Mouse (Mus musculus): Measurements from ENCODE around the gene Lmna. TPM values are rescaled to one million over a fixed set of nuclear protein-coding genes. Genes with fewer than 3 reads are reported as not detected.
A peak's percentile ranks its signal among the peaks of the same experiment; 100 is the strongest.

Gene Lmna
- polyA plus RNA-seq, 1 experiment from 2014 or later, result 100 TPM

DNA sequence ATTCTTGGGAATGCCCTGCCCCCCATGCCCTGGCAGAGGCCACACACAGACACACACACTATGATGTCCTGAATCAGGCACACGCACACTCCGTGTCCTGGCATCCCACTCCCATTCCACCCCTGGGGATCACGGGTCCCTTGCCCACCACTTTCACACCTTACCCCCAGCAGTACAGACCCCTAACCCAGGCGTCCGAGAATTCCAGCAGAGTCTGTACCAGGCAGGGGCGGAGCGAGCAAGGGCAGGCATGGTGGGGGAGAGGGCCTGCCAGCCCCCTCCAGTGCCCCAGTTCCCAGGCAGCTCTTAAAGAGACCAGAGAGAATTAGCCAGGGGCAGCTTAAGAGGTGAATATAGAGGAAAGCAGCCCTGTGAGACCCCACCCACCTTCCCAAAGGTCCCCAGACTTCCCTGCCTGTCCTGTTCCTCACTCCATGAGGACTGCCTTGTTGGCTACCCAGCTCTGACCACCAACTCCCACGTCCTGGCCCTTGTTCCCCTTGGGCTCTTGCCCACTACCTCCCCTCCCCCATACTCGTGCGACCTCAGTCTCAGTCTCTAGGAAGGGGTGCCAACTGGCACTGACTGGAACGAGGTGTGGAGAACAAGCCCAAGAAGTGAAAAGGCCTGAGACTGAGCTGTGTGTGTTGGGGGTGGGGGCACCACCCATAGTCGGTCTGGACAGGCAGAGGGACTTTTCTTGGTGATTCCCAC is 48.6 kb downstream of the Lmna start, which contains the start of gene Sema4a:
Sema4a (minus strand) TSS at position 200 of the 714 bp plus-strand sequence.
- no peak for ATAC-seq (ENCODE audit: low FRiP score, low TSS enrichment)
- H3K36me3 ChIP-seq (ENCODE audit: insufficient read depth, low read length), result no peaks in the 10 kb centered on the region
- no peak within 1 kb of the TSS for H3K27ac ChIP-seq (ENCODE audit: low read length)
- H3K9me3 ChIP-seq (ENCODE audit: low read length), result no peaks in the 10 kb centered on the region
- H3K4me1 ChIP-seq (ENCODE audit: insufficient read depth, low read length), result peaks cover 22% of the 10 kb centered on the region
- no peak within 1 kb of the TSS for H3K4me2 ChIP-seq (replicated peaks; ENCODE audit: low read depth, low read length)
- 38% methylated on average over 12 of the region's 12 CpGs for WGBS
- H3K27me3 ChIP-seq (ENCODE audit: insufficient read depth, low read length), result 0 out of 2 replicates have a peak, but pooled peaks cover 16% of the 10 kb centered on the region
- H3K9ac ChIP-seq (replicated peaks; ENCODE audit: low read length), result no peak within 1 kb of the TSS
- H3K4me3 ChIP-seq (ENCODE audit: low read length), result no peak within 1 kb of the TSS

DNA sequence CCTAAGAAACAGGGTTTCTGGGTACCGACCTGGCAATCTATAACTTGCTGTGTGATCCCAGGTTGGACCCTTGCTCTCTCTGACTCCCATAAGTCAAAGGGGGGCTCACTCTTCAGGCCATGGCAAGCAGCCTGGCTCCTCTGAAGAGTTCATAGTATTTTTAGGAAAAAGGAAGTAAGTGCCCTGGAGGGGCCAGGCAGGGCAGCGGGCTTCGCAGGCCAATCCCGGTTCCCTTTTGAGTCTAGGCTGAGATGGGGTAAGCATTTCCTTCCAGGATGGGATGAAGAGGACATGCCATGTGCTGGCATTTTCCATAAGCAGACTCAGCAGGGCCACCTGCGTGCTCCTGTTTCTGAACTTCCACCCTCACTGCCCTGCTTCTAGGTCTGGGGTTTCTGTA is 49.7 kb downstream of the Lmna start:
- no peak for ATAC-seq (ENCODE audit: low FRiP score, low TSS enrichment)
- 76% methylated on average over 5 of the region's 5 CpGs for WGBS
- H3K4me1 ChIP-seq (ENCODE audit: insufficient read depth, low read length), result peaks cover 29% of the 10 kb centered on the region
- H3K36me3 ChIP-seq (ENCODE audit: insufficient read depth, low read length), result no peaks in the 10 kb centered on the region
- no peak overlapping the region for H3K4me2 ChIP-seq (replicated peaks; ENCODE audit: low read depth, low read length)
- no peak overlapping the region for H3K9ac ChIP-seq (replicated peaks; ENCODE audit: low read length)
- no peaks in the 10 kb centered on the region for H3K9me3 ChIP-seq (ENCODE audit: low read length)
- no peak overlapping the region for H3K4me3 ChIP-seq (ENCODE audit: low read length)
- H3K27ac ChIP-seq (ENCODE audit: low read length), result no peak overlapping the region
- H3K27me3 ChIP-seq (ENCODE audit: insufficient read depth, low read length), result 0 out of 2 replicates have a peak, but pooled peaks cover 16% of the 10 kb centered on the region

- Histone ChIP-seq H3K27me3 (ENCODE audit: insufficient read depth, low read length) (0 out of 2 replicates have a peak, but pooled peaks cover 16% of the 10 kb centered on the region), H3K27ac (ENCODE audit: low read length) (no peak overlapping the region), H3K9me3 (ENCODE audit: low read length) (no peaks in the 10 kb centered on the region), H3K9ac (replicated peaks; ENCODE audit: low read length) (no peak overlapping the region), H3K4me1 (ENCODE audit: insufficient read depth, low read length) (peaks cover 35% of the 10 kb centered on the region), H3K4me2 (replicated peaks; ENCODE audit: low read depth, low read length) (peak overlapping the region; percentile 18; the same call in 1 of the 2 replicates), H3K36me3 (ENCODE audit: insufficient read depth, low read length) (no peaks in the 10 kb centered on the region), H3K4me3 (ENCODE audit: low read length) (no peak overlapping the region)
- WGBS, result under 1% methylated on average over 14 of the region's 14 CpGs
- ATAC-seq (ENCODE audit: low FRiP score, low TSS enrichment), result peak; percentile 14; the same call in 1 of the 2 replicates
Observed at GRCm38 (mm10) chr3:88458778-88459219, 51.0 kb downstream of the Lmna start.

GRCm38 (mm10) chr3:88456746-88457532 is 52.8 kb downstream of the Lmna start:
- H3K9me3 ChIP-seq (ENCODE audit: low read length), result no peaks in the 10 kb centered on the region
- H3K4me3 ChIP-seq (ENCODE audit: low read length), result no peak overlapping the region
- ATAC-seq (ENCODE audit: low FRiP score, low TSS enrichment), result no peak
- peaks cover 35% of the 10 kb centered on the region for H3K4me1 ChIP-seq (ENCODE audit: insufficient read depth, low read length)
- H3K27me3 ChIP-seq (ENCODE audit: insufficient read depth, low read length), result 0 out of 2 replicates have a peak, but pooled peaks cover 16% of the 10 kb centered on the region
- 0 out of 2 replicates have a peak overlapping the region, but pooled peaks have one; percentile 14 for H3K9ac ChIP-seq (replicated peaks; ENCODE audit: low read length)
- peak overlapping the region; percentile 71 for H3K27ac ChIP-seq (ENCODE audit: low read length)
- no peak overlapping the region for H3K4me2 ChIP-seq (replicated peaks; ENCODE audit: low read depth, low read length)
- H3K36me3 ChIP-seq (ENCODE audit: insufficient read depth, low read length), result no peaks in the 10 kb centered on the region
- 62% methylated on average over 7 of the region's 7 CpGs for WGBS

DNA sequence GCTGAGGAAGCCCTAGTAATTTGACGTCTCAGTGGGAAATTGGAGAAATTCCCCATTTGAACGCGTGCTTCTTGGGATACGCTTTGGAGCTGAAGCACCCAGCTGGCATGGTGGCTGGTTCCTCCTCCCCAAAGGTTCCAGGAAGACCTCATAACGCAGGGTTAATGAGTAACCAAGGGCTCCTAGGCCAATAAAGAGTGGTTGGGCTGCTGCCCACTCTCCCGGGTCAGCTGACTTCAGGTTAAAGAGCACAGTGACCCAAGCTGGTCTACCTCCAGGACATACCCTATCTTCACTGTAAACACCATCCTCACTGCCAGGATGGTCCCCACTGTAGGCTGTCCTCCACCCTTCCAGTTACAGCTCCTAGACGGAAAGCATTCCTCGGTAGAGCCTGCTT is 53.4 kb downstream of the Lmna start:
- no peaks in the 10 kb centered on the region for H3K9me3 ChIP-seq (ENCODE audit: low read length)
- H3K27me3 ChIP-seq (ENCODE audit: insufficient read depth, low read length), result 0 out of 2 replicates have a peak, but pooled peaks cover 16% of the 10 kb centered on the region
- peak; percentile 32; the same call in 1 of the 2 replicates for ATAC-seq (ENCODE audit: low FRiP score, low TSS enrichment)
- peaks cover 34% of the 10 kb centered on the region for H3K4me1 ChIP-seq (ENCODE audit: insufficient read depth, low read length)
- no peak overlapping the region for H3K4me3 ChIP-seq (ENCODE audit: low read length)
- H3K9ac ChIP-seq (replicated peaks; ENCODE audit: low read length), result no peak overlapping the region
- 73% methylated on average over 8 of the region's 8 CpGs for WGBS
- peak overlapping the region; percentile 85 for H3K27ac ChIP-seq (ENCODE audit: low read length)
- no peak overlapping the region for H3K4me2 ChIP-seq (replicated peaks; ENCODE audit: low read depth, low read length)
- no peaks in the 10 kb centered on the region for H3K36me3 ChIP-seq (ENCODE audit: insufficient read depth, low read length)

GRCm38 (mm10) chr3:88455588-88456264 is 54.0 kb downstream of the Lmna start:
- peak overlapping the region; percentile 85 for H3K27ac ChIP-seq (ENCODE audit: low read length)
- peaks cover 28% of the 10 kb centered on the region for H3K4me1 ChIP-seq (ENCODE audit: insufficient read depth, low read length)
- H3K9me3 ChIP-seq (ENCODE audit: low read length), result no peaks in the 10 kb centered on the region
- 65% methylated on average over 18 of the region's 18 CpGs for WGBS
- H3K4me2 ChIP-seq (replicated peaks; ENCODE audit: low read depth, low read length), result peak overlapping the region; percentile 23
- 0 out of 2 replicates have a peak, but pooled peaks cover 16% of the 10 kb centered on the region for H3K27me3 ChIP-seq (ENCODE audit: insufficient read depth, low read length)
- H3K9ac ChIP-seq (replicated peaks; ENCODE audit: low read length), result peak overlapping the region; percentile 48; the same call in 1 of the 2 replicates
- H3K36me3 ChIP-seq (ENCODE audit: insufficient read depth, low read length), result no peaks in the 10 kb centered on the region
- peak overlapping the region; percentile 10; the same call in 1 of the 2 replicates for H3K4me3 ChIP-seq (ENCODE audit: low read length)
- ATAC-seq (ENCODE audit: low FRiP score, low TSS enrichment), result peak; percentile 50

DNA sequence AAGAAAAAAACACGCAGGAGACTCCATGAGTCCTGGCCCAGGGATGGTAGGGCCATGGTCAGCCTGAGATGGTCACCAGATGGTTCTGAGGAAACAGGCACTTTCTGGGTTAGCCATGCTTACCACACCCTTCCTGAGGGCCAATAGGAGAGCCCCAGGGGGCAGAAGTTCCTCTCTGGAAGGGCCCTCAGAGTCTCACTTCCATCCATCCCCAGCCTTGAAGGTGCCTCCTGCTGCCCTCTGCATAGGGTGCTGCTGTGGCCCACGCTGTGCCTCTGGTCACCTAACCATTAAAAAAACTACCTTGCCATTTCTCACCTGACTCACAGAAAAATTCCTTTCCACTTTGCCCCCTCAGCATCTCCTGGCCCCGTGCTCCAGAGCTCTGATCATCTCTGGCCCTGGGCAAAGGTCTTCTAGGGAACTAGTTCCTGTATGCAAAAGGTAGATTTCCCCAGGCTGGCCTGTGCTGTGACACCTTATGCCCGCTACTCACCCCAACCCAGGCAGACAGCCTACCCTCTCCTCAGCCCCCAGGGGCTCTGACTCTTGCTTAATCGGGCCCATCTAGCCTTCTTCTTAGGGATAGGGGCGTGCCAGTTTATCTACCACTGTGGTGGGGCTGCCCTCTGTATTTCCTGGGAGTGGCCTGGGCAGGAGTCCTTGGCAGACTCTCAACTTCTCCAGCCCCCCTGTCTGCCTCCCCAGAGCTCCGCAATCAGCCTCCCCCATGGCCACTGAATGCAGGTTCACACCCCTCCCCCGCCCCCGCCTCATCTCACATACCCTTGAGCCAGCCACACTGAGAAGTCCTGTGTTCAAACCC is 54.8 kb downstream of the Lmna start:
- peak overlapping the region; percentile 10; the same call in 1 of the 2 replicates for H3K4me3 ChIP-seq (ENCODE audit: low read length)
- 49% methylated on average over 9 of the region's 9 CpGs for WGBS

DNA sequence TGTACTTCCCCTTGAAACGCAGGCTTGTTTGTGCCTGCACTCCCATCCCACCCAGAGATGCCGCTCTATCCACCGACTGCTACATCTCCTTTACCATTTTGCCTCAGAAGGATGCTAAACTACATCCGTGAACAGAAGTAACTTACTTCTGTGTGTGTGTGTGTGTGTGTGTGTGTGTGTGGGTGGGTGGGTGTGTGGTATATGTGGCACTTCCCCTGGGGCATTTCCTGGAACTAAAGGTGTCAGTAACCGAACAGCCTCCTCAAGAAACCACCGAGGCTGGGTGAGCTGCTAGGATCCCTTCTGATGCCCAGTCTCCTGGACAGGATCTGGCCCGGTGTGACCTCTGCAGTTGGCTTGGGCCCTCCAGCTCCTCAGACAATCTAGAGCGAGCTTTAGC is 55.8 kb downstream of the Lmna start:
- Histone ChIP-seq H3K9ac (replicated peaks; ENCODE audit: low read length) (no peak overlapping the region), H3K4me3 (ENCODE audit: low read length) (no peak overlapping the region), H3K27me3 (ENCODE audit: insufficient read depth, low read length) (0 out of 2 replicates have a peak, but pooled peaks cover 8% of the 10 kb centered on the region), H3K9me3 (ENCODE audit: low read length) (no peaks in the 10 kb centered on the region), H3K27ac (ENCODE audit: low read length) (no peak overlapping the region), H3K4me2 (replicated peaks; ENCODE audit: low read depth, low read length) (no peak overlapping the region), H3K36me3 (ENCODE audit: insufficient read depth, low read length) (no peaks in the 10 kb centered on the region), H3K4me1 (ENCODE audit: insufficient read depth, low read length) (peaks cover 40% of the 10 kb centered on the region)
- no peak for ATAC-seq (ENCODE audit: low FRiP score, low TSS enrichment)
- 71% methylated on average over 8 of the region's 8 CpGs for WGBS

More for the DNA sequence above, 54.8 kb downstream of the Lmna start:
- H3K4me2 ChIP-seq (replicated peaks; ENCODE audit: low read depth, low read length), result peak overlapping the region; percentile 23
- peak overlapping the region; percentile 48; the same call in 1 of the 2 replicates for H3K9ac ChIP-seq (replicated peaks; ENCODE audit: low read length)
- 0 out of 2 replicates have a peak, but pooled peaks cover 12% of the 10 kb centered on the region for H3K27me3 ChIP-seq (ENCODE audit: insufficient read depth, low read length)
- peaks cover 30% of the 10 kb centered on the region for H3K4me1 ChIP-seq (ENCODE audit: insufficient read depth, low read length)
- H3K36me3 ChIP-seq (ENCODE audit: insufficient read depth, low read length), result no peaks in the 10 kb centered on the region
- ATAC-seq (ENCODE audit: low FRiP score, low TSS enrichment), result peak; percentile 50
- H3K9me3 ChIP-seq (ENCODE audit: low read length), result no peaks in the 10 kb centered on the region
- H3K27ac ChIP-seq (ENCODE audit: low read length), result peak overlapping the region; percentile 85
